Mouse (Mus musculus) midbrain, embryonic 16.5 days (tissue): ENCODE results near the gene Gm1673. TPM values are rescaled to one million over a fixed set of nuclear protein-coding genes. Genes with fewer than 3 reads are reported as not detected.

Source experiments
- ATAC-seq: fragments of 200-750 bp; cut with Nextera tagmentation; 2 replicates; pipeline ENCODE4 v1.8.0; 2017; ENCODE audit warnings: moderate TSS enrichment
- H3K27ac ChIP-seq: fragments of 300-500 bp; sonication (generic); 2 replicates; pipeline ENCODE4 v1.5.1; 2014; ENCODE audit warnings: mild to moderate bottlenecking, low read length, mixed read lengths
- H3K27me3 ChIP-seq: fragments of 300-500 bp; sonication (generic); 2 replicates; pipeline ENCODE4 v1.6.1; 2014; ENCODE audit warnings: low read depth, low read length, mixed read lengths; ENCODE audit not compliant: control insufficient read depth, insufficient read depth
- H3K36me3 ChIP-seq: fragments of 300-500 bp; sonication (generic); 2 replicates; pipeline ENCODE4 v1.6.1; 2014; ENCODE audit warnings: mild to moderate bottlenecking, low read length, moderate library complexity, mixed read lengths; ENCODE audit not compliant: control insufficient read depth, insufficient read depth
- H3K4me1 ChIP-seq: fragments of 300-500 bp; sonication (generic); 2 replicates; pipeline ENCODE4 v1.6.1; 2014; ENCODE audit warnings: mild to moderate bottlenecking, low read length, mixed read lengths; ENCODE audit not compliant: control insufficient read depth, insufficient read depth
- H3K4me2 ChIP-seq: fragments of 300-500 bp; sonication (generic); 2 replicates; pipeline ENCODE4 v1.6.1; 2014; ENCODE audit warnings: mild to moderate bottlenecking, low read length, mixed read lengths
- H3K4me3 ChIP-seq: fragments of 300-500 bp; sonication (generic); 2 replicates; pipeline ENCODE4 v1.5.1; 2014; ENCODE audit warnings: low read depth, mild to moderate bottlenecking, low read length, moderate library complexity, mixed read lengths
- H3K9ac ChIP-seq: fragments of 300-500 bp; sonication (generic); 2 replicates; pipeline ENCODE4 v1.6.1; 2014; ENCODE audit warnings: low read depth, low read length, mixed read lengths
- H3K9me3 ChIP-seq: fragments of 300-500 bp; sonication (generic); replicated peaks from 2 replicates; pipeline ENCODE4 v1.6.1; 2014; ENCODE audit warnings: mild to moderate bottlenecking, low read length, mixed read lengths; ENCODE audit not compliant: control insufficient read depth, poor library complexity, severe bottlenecking
- WGBS: fragments of 180-500 bp; shearing (Covaris S2); extraction: QIAGEN DNeasy Blood & Tissue Kit; methylation state at CpG from one replicate; pipeline ENCODE4 v1.1.7; 2014; 5-methylcytosine and 5-hydroxymethylcytosine counted together
- polyA plus RNA-seq: library from polyadenylated mRNA; unstranded; fragments of >200 nt; fragmentation: Nextera tagmentation; extraction: Ambion mirVana; gene quantifications from 2 replicates; pipeline ENCODE4 v1.2.1, GENCODE M21; 2015

Gm1673 gene
- polyA plus RNA-seq, 1 experiment from 2014 or later = 658 TPM

DNA sequence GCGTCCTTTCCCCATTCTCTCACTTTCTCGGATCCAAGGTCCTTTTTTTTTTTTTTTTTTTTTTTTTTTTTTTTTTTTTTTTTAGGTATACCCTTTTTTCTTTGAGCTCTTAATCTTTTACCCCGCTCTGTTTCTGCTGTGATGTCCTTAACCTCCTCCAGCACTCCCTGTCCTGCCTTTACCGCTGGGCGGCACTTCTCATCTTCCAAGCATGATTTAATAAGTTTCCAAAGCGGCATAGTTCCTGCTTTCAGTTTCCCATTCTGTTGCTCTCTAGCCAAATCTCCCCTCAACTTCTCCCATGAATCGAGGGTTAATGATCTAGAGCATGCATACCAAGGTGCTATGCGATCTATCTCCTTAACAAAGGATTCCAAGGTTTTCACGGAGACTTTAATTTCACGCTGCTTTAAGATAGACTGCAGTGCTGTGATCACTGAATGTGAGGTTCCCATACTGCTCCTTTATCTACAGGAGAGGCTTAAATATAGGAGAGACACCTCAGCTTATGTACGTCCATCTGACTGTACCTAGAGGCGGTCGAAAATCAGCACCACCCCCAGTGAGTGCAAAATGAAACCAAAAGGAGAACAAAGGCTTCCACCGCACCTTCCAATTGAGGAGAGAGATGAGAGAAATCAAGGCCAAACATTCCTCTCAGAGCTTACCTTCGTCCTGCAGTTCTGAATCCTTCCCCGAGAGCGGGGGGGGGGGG is 29.6 kb upstream of the Gm1673 start:
- Histone ChIP-seq H3K27ac (peak overlapping the region; percentile 37), H3K36me3 (no peaks in the 10 kb centered on the region), H3K4me1 (no peaks in the 10 kb centered on the region), H3K9ac (no peak overlapping the region), H3K4me3 (peak overlapping the region; percentile 28), H3K9me3 (no peaks in the 10 kb centered on the region; the same call in 1 of the 2 replicates), H3K27me3 (no peaks in the 10 kb centered on the region), H3K4me2 (peak overlapping the region; percentile 41)
- ATAC-seq = no peak
- 85% methylated on average over 16 of the region's 17 CpGs for WGBS

DNA sequence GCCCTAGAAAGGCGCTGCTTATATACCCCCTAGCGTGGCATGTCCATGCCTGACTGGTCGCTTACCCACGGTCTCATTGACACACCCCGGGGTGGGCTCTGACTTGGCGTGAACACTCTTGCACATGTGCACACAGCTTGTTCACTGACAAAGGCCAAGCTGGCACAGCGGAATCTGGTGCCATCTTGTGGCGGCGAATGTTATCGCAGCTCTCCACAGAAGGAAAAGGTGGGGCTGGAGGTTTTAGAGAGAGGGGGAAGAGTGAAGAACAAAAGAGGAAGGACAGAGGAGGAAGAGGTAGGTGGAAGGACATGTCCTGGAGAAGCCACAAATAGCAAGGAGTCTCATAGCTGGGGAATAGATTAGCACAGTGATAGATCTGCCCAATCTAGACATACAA is 28.9 kb upstream of the Gm1673 start:
- no peaks in the 10 kb centered on the region; the same call in 1 of the 2 replicates for H3K9me3 ChIP-seq
- 36% methylated on average over 10 of the region's 10 CpGs for WGBS
- no peaks in the 10 kb centered on the region for H3K36me3 ChIP-seq
- H3K4me2 ChIP-seq = peak overlapping the region; percentile 41
- ATAC-seq = peak; percentile 89
- H3K9ac ChIP-seq = no peak overlapping the region; the same call in 1 of the 2 replicates
- no peaks in the 10 kb centered on the region for H3K27me3 ChIP-seq
- H3K4me3 ChIP-seq = peak overlapping the region; percentile 28
- H3K27ac ChIP-seq = no peak overlapping the region
- H3K4me1 ChIP-seq = no peaks in the 10 kb centered on the region

DNA sequence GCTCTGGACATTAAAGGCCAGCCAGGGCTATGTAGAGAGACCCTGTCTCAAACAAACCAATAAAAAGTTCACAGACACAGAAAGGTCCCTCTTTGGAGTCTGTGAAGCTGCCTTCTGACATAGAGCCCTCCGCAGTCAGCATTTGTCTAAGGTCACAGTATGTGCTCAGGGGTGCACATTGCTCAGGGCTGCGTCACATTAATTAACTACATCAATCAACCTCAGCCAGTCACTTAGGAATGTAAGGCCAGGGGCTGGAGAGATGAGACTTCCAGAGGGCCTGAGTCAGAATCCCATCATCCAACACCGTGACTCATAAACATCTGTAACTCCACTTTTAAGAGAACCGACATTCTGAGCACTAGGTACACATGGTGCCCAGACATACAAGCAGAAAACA is 27.4 kb upstream of the Gm1673 start:
- H3K27ac ChIP-seq = no peak overlapping the region
- no peaks in the 10 kb centered on the region for H3K36me3 ChIP-seq
- no peaks in the 10 kb centered on the region for H3K27me3 ChIP-seq
- 92% methylated on average over 4 of the region's 4 CpGs for WGBS
- no peak overlapping the region for H3K9ac ChIP-seq
- H3K4me2 ChIP-seq = no peak overlapping the region
- H3K9me3 ChIP-seq = no peaks in the 10 kb centered on the region; the same call in 1 of the 2 replicates
- no peak for ATAC-seq
- H3K4me3 ChIP-seq = no peak overlapping the region
- no peaks in the 10 kb centered on the region for H3K4me1 ChIP-seq

DNA sequence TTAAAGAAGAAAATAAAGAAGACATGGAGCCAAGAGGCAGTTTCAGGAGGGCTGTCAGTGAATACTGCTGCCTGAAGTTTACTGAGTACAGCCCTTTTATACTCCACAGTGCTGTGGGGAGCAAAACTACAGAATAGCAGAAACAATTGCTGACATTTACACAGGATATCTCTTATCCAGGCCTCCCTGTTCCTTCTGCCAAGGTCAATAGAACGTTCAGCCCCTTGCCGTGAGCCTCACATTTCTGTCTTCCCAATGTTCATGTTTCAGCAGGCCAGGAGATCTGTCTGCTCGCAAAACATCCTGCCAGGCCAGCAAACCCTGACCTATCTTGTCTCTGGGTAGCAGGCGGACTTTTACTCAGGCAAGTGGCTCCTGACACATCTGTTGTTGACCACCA is 23.9 kb upstream of the Gm1673 start:
- WGBS = 78% methylated on average over 4 of the region's 4 CpGs
- no peaks in the 10 kb centered on the region for H3K9me3 ChIP-seq
- H3K27ac ChIP-seq = no peak overlapping the region
- no peak overlapping the region for H3K9ac ChIP-seq
- H3K27me3 ChIP-seq = no peaks in the 10 kb centered on the region
- no peaks in the 10 kb centered on the region for H3K4me1 ChIP-seq
- no peak for ATAC-seq
- H3K36me3 ChIP-seq = no peaks in the 10 kb centered on the region
- H3K4me3 ChIP-seq = no peak overlapping the region
- H3K4me2 ChIP-seq = no peak overlapping the region

GRCm38 (mm10) chr5:33974736-33975135 is 8.5 kb upstream of the Gm1673 start:
- Histone ChIP-seq H3K9me3 (no peaks in the 10 kb centered on the region), H3K36me3 (no peaks in the 10 kb centered on the region), H3K27me3 (no peaks in the 10 kb centered on the region), H3K27ac (no peak overlapping the region), H3K4me1 (no peaks in the 10 kb centered on the region), H3K4me3 (no peak overlapping the region), H3K9ac (no peak overlapping the region), H3K4me2 (no peak overlapping the region)
- no peak for ATAC-seq
- 49% methylated on average over 2 of the region's 2 CpGs for WGBS

- no peak for ATAC-seq
- Histone ChIP-seq H3K9me3 (no peaks in the 10 kb centered on the region), H3K9ac (no peak overlapping the region), H3K4me2 (no peak overlapping the region), H3K4me3 (no peak overlapping the region), H3K36me3 (peaks cover 4% of the 10 kb centered on the region; the same call in 1 of the 2 replicates), H3K4me1 (0 out of 2 replicates have a peak, but pooled peaks cover 3% of the 10 kb centered on the region), H3K27ac (no peak overlapping the region), H3K27me3 (no peaks in the 10 kb centered on the region)
- WGBS = 44% methylated on average over 3 of the region's 3 CpGs
These were observed 7.0 kb upstream of the Gm1673 start for GRCm38 (mm10) chr5:33976267-33976666.

- Histone ChIP-seq H3K27me3 (no peaks in the 10 kb centered on the region), H3K4me3 (peak overlapping the region; percentile 96), H3K9ac (peak overlapping the region; percentile 98), H3K9me3 (no peaks in the 10 kb centered on the region), H3K36me3 (peaks cover 4% of the 10 kb centered on the region; the same call in 1 of the 2 replicates), H3K4me2 (peak overlapping the region; percentile 86), H3K27ac (peak overlapping the region; percentile 92), H3K4me1 (peaks cover 24% of the 10 kb centered on the region)
- WGBS = 4% methylated on average over 24 of the region's 26 CpGs
- peak; percentile 49 for ATAC-seq
These were observed 438 bp upstream of the Gm1673 start for GRCm38 (mm10) chr5:33982731-33983259.

GRCm38 (mm10) chr5:33994671-33995625 is 11.7 kb downstream of the Gm1673 start:
- peak overlapping the region; percentile 87 for H3K9ac ChIP-seq
- ATAC-seq = peak; percentile 7; the same call in 1 of the 2 replicates
- no peaks in the 10 kb centered on the region for H3K27me3 ChIP-seq
- peak overlapping the region; percentile 97 for H3K27ac ChIP-seq
- peak overlapping the region; percentile 97 for H3K4me2 ChIP-seq
- peak overlapping the region; percentile 97 for H3K4me3 ChIP-seq
- WGBS = 24% methylated on average over 28 of the region's 28 CpGs
- peaks cover 33% of the 10 kb centered on the region for H3K4me1 ChIP-seq
- no peaks in the 10 kb centered on the region for H3K9me3 ChIP-seq
- H3K36me3 ChIP-seq = no peaks in the 10 kb centered on the region
